Mouse (Mus musculus) cerebellum, postnatal 14 days (tissue): Measurements from ENCODE around the gene Trim66.

Experiments used
- DNase-seq, 2 experiments: peaks; one replicate each; pipeline ENCODE4 v3.0.0; 2021; ENCODE audit warnings: mixed read lengths in 2 of 2

Trim66 gene

DNA sequence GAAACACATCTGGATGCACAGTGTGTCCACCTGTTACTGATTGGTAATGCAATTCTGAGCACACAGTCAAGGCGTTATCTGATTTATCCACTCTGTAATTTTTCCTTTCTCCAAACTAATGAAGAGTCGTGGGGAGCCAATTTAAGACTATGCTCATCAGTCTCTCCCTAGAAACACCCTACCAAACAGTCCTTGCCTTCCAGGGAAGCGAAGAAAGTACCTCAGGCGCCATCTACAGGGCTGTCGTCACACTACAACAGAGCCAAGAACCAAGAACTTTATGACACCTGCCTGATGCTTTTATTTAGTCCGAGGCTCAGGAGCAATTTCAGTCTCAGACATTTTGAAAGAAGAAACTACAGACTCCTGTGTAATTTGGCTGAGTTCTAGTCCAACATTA is 62.9 kb downstream of the Trim66 start:
- peak; percentile 69 to 74 for DNase-seq

DNA sequence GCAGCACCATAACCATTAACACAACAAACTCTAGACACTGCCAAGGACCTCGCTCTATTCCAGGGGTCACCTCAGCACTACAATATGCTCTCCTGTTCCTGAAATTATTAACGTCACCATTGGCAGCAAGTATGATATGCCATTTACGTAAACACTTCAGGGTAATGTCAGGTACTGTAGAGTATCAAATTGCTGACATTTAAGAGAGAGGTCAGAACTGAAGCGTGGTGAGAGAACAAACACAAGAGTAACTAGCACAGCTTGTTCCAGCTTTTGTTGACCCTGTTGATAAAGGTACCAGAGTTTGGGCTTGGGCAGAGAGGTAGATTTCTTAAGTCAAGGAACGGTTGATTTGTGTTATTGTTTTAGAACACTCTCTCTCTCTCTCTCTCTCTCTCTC is 65.2 kb downstream of the Trim66 start:
- no peak for DNase-seq

DNA sequence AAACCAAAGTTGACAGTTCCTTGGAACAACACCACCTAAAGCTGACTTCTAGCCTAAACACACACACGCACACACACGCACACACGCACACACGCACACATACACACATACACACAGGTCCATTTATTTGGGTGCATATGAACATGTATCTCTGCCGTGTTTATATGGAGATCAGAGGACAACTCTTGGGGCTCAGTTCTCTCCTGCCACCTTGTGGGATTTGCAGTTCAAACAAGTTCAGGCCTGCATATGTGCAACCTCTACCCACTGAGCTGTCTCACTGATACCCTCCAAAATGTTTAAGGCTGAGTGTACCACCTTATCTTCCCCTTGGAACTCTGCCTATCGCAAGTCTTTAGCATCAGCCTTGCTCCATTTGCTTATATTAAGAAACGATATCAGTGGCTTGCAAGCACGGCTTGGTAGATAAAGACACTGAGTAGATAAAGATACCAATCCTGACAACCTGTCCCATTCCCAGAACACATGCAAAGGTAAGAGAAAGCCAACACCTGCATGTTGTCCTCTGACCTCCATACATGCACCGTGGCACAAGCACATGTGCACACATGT is 67.2 kb downstream of the Trim66 start:
- peak in 1 of 2 experiments; percentile 23 for DNase-seq

DNA sequence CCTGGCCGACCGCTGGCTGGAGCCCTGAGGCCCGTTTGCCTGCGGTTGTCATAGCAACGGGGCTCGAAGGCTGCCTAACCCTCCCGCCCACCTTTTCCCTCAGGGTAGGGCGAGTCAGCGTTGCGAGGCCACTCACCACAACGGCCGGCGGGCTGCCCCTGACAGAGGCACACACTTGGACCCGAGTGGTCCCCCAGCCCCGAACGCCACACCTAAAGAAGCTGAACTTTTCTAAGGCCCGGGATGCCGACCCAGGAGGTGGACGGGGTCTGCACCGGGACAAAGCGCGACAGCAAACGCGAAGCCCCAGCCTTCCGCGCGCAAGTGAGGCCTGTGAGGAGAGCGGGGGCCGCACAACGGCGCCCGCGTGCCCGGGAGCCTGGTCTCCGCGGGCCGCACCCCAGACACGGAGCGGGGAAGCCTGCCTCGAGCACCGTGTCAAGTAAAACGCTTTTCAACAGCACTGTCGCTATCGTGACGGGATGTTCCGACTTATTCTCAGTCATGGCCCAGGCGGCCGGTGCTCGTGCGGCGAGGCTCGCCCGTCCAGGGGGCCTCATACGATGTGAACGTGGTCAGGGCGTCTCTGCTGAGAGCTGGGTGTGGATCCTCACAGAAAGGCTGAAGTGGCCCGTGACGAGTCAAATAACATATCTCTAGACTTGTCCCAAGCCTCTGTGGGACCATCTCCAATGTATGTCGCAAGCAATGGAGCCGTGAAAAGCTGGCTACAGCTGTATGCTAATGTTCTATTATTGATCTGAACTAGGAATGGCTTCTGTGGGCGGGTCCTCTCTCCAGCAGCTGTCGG is 68.9 kb downstream of the Trim66 start, which contains the start of gene Stk33:
Gene Stk33 (minus strand): TSS at position 301 of the 811 bp plus-strand sequence.
- DNase-seq: peak; percentile 49 to 59

DNA sequence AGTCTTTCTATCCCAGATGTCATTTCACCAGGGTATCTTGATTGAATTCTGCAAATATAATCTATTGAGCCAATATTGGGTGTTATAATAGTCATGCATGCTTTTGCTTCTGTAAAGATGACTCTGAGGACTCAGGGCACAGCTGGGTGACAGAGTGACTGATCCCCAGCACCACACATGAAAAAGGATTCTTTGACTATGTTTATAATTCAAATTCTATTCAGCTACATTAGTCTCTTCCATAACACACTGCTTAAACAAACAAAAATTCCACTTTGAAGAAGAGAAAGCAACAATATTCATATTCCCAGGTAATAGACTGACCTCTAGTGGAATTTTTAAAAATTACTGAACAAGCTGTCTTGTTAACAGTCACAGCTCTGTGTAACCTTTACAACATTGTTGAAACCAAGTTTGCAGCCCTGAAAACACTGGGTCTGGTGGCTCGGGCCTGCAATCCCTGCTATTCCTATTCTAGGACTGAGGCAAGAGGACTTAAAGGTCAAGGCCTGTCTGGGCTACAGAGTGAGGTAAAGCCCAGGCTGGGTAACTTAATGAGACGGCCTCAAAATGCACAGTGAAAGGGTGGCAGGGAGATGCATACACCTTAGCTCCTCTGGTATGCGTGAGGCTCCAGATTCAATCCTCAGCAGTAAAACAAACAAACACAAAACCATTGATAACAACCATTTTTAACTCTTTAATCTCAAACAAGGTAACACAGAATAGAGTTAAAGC is 83.3 kb downstream of the Trim66 start:
- DNase-seq: peak in 1 of 2 experiments; percentile 25

DNA sequence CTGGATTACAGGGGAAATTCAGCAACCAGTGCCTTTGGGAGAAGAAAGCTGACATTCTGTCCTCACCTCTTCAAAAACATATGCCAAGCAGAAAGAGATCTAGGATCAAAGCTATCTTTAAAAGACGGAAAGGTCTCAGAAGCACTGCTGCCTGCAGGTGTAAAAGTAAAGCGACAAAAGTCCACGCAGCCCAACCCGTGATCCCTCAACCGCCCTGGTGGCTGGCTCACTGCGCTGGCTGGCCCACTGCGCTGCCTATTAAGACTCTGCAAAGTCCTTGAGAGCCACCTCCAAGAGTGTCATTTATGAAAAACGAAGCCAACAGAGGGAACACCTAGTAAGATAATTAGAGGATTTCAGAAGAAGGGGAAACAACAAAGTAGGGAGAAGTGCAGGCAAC is 85.1 kb downstream of the Trim66 start:
- no peak for DNase-seq

DNA sequence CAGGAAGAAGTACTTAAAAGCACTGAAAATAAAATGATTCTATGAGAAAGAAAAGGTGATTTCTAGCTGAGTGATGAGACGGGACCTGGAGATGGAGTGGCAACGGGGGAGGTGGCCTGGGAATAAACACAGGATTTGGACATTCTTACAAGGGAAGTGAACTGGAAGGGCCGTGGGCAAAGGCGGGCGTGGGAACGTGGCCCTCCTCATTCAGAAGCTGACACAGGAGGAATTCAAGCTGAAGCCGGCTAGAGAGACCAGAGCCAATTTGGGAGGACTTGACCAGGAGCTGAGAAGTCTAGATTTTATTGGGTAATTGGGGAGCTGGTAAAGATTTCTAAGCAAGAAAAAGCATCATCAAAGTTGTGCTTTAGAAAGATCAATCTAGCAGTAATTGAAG is 102.4 kb downstream of the Trim66 start:
- no peak for DNase-seq

DNA sequence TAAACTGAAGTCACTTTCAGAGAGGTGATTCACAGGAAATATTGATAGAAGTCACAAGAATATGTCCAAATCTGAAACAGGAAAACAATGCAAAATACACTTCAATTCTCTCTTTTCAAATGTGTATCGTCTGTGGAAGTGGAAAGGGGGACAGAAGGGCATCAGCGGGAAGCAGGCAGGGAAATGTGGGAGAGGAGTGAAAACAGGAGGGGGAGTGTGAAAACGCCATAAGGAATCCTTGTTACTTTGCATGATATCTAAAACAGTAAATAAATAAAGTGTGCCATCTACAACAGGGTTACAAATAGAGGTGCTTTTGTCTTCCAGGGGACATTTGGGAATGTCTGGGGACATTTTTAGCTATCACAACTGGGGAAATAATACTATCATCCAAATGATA is 108.6 kb downstream of the Trim66 start:
- DNase-seq: peak; percentile 39 to 50
